Mouse (Mus musculus) cortical plate, adult 2 months (tissue): ENCODE results near the gene Tnrc6a.

ENCODE experiments used
- CTCF ChIP-seq: fragments of 200-500 bp; IDR thresholded peaks from 2 replicates; pipeline ENCODE4 v1.5.1; 2011; ENCODE audit warnings: mild to moderate bottlenecking, control low read depth, low read length; ENCODE audit not compliant: insufficient read depth; ENCODE audit errors: extremely low read depth
- POLR2A ChIP-seq: fragments of 200-500 bp; IDR thresholded peaks from 2 replicates; pipeline ENCODE4 v1.6.1; 2011; ENCODE audit warnings: mild to moderate bottlenecking, low read length, control low read depth; ENCODE audit not compliant: insufficient read depth; ENCODE audit errors: extremely low read depth

- TF ChIP-seq CTCF (no peak), POLR2A (no peak)
These were observed 77.0 kb downstream of the Tnrc6a start for GRCm38 (mm10) chr7:123200722-123201121.
